16 mouse cellular contexts compared by ENCODE assay signal in genomic region chr15:31619521-31619920, GRCm38 (mm10). TPM values are rescaled to one million over a fixed set of nuclear protein-coding genes. Genes with fewer than 3 reads are reported as not detected.
DNase-seq lines count a peak whose midpoint lies in the region; ATAC-seq and TF ChIP-seq lines count a peak whose summit lies in the region.
"Had no signal": no experiment of that assay in that cellular context is flagged by ENCODE, and none has a peak within 500 bp of the region (broad histone marks: within the 10 kb centered on the region; RNA-seq: fewer than 3 reads in every experiment).

No protein-coding gene starts in this region.

- H3K27ac ChIP-seq in forebrain, postnatal 0 days (ENCODE audit: low read depth, low read length) = no peak overlapping the region
- no peak overlapping the region for H3K27ac ChIP-seq in forebrain, embryonic 13.5 days
- H3K27ac ChIP-seq in layer of hippocampus, adult 2 months = no peak overlapping the region
- H3K27ac ChIP-seq in neural tube, embryonic 14.5 days (ENCODE audit: low read depth, low read length) = no peak overlapping the region
- H3K27ac ChIP-seq in neural tube, embryonic 15.5 days (replicated peaks) = no peak overlapping the region
- H3K27ac ChIP-seq in cortical plate, adult 2 months (ENCODE audit: insufficient read depth, low read length) = no peak overlapping the region
- H3K27ac ChIP-seq in cerebellum, adult 2 months (ENCODE audit: insufficient read depth, low read length) = no peak overlapping the region
- H3K27ac ChIP-seq: forebrain, embryonic 10.5 days; gastrocnemius, adult 2 months; heart, embryonic 13.5 days; hindbrain, embryonic 15.5 days; liver, embryonic 14.5 days; macrophage had no signal

- H3K4me2 ChIP-seq in forebrain, postnatal 0 days (ENCODE audit: low read depth) = no peak overlapping the region
- no peak overlapping the region for H3K4me2 ChIP-seq in forebrain, embryonic 13.5 days
- no peak overlapping the region for H3K4me2 ChIP-seq in neural tube, embryonic 14.5 days (ENCODE audit: low read depth, low read length)
- no peak overlapping the region for H3K4me2 ChIP-seq in neural tube, embryonic 15.5 days
- H3K4me2 ChIP-seq: heart, embryonic 13.5 days; hindbrain, embryonic 15.5 days had no signal

- WGBS in forebrain, postnatal 0 days = 93% methylated on average over 8 of the region's 8 CpGs
- WGBS in forebrain, embryonic 13.5 days = 92% methylated on average over 8 of the region's 8 CpGs
- WGBS in neural tube, embryonic 14.5 days = 93% methylated on average over 8 of the region's 8 CpGs
- WGBS in neural tube, embryonic 15.5 days = 96% methylated on average over 8 of the region's 8 CpGs
- 93% methylated on average over 8 of the region's 8 CpGs for WGBS in cerebellum, adult 2 months

- no peak overlapping the region for H3K4me3 ChIP-seq in forebrain, postnatal 0 days (ENCODE audit: low read depth, low read length)
- no peak overlapping the region for H3K4me3 ChIP-seq in forebrain, embryonic 13.5 days
- no peak overlapping the region for H3K4me3 ChIP-seq in layer of hippocampus, adult 2 months
- no peak overlapping the region for H3K4me3 ChIP-seq in neural tube, embryonic 14.5 days (ENCODE audit: low read depth, low read length)
- H3K4me3 ChIP-seq in neural tube, embryonic 15.5 days (replicated peaks) = no peak overlapping the region
- no peak overlapping the region for H3K4me3 ChIP-seq in cortical plate, adult 2 months (ENCODE audit: insufficient read depth, low read length)
- no peak overlapping the region for H3K4me3 ChIP-seq in cerebellum, adult 2 months (replicated peaks; ENCODE audit: insufficient read depth, low read depth, low read length)
- H3K4me3 ChIP-seq: forebrain, embryonic 10.5 days; gastrocnemius, adult 2 months; heart, embryonic 13.5 days; hindbrain, embryonic 15.5 days had no signal

- TF ChIP-seq POLR2A in cortical plate, adult 2 months (IDR thresholded peaks at IDR 0.05; ENCODE audit: extremely low read depth, insufficient read depth, low read length) = no peak
- no peak for TF ChIP-seq POLR2A in cerebellum, adult 2 months (IDR thresholded peaks at IDR 0.05; ENCODE audit: borderline replicate concordance, insufficient read depth, low read length)

- ATAC-seq in forebrain, postnatal 0 days = no peak; the same call in 1 of the 2 replicates
- no peak for ATAC-seq in forebrain, embryonic 13.5 days
- ATAC-seq in neural tube, embryonic 14.5 days (ENCODE audit: low read depth) = peak; percentile 28; the same call in 1 of the 2 replicates
- ATAC-seq in neural tube, embryonic 15.5 days (ENCODE audit: low FRiP score) = no peak

- H3K27me3 ChIP-seq in forebrain, postnatal 0 days (ENCODE audit: insufficient read depth, low read length) = no peaks in the 10 kb centered on the region
- H3K27me3 ChIP-seq in forebrain, embryonic 13.5 days = no peaks in the 10 kb centered on the region
- no peaks in the 10 kb centered on the region for H3K27me3 ChIP-seq in neural tube, embryonic 14.5 days (ENCODE audit: control insufficient read depth, insufficient read depth, low read length)
- no peaks in the 10 kb centered on the region for H3K27me3 ChIP-seq in neural tube, embryonic 15.5 days (replicated peaks)
- no peaks in the 10 kb centered on the region for H3K27me3 ChIP-seq in cerebellum, adult 2 months (ENCODE audit: control insufficient read depth, insufficient read depth, low read length)
- H3K27me3 ChIP-seq: heart, embryonic 13.5 days; hindbrain, embryonic 15.5 days had no signal

- H3K9me3 ChIP-seq in forebrain, postnatal 0 days (ENCODE audit: low read length) = no peaks in the 10 kb centered on the region
- H3K9me3 ChIP-seq in forebrain, embryonic 13.5 days (replicated peaks) = no peaks in the 10 kb centered on the region
- no peaks in the 10 kb centered on the region for H3K9me3 ChIP-seq in neural tube, embryonic 14.5 days (ENCODE audit: control insufficient read depth, low read length)
- H3K9me3 ChIP-seq in neural tube, embryonic 15.5 days (replicated peaks) = no peaks in the 10 kb centered on the region
- H3K9me3 ChIP-seq: forebrain, embryonic 10.5 days; heart, embryonic 13.5 days; hindbrain, embryonic 15.5 days had no signal

- no peaks in the 10 kb centered on the region for H3K4me1 ChIP-seq in forebrain, postnatal 0 days (ENCODE audit: insufficient read depth)
- no peaks in the 10 kb centered on the region for H3K4me1 ChIP-seq in forebrain, embryonic 13.5 days
- H3K4me1 ChIP-seq in neural tube, embryonic 14.5 days (ENCODE audit: control insufficient read depth, insufficient read depth, low read length) = no peaks in the 10 kb centered on the region
- H3K4me1 ChIP-seq in neural tube, embryonic 15.5 days = no peaks in the 10 kb centered on the region
- H3K4me1 ChIP-seq in cortical plate, adult 2 months (ENCODE audit: control insufficient read depth, insufficient read depth, low read length) = no peaks in the 10 kb centered on the region
- H3K4me1 ChIP-seq in cerebellum, adult 2 months (ENCODE audit: control insufficient read depth, insufficient read depth, low read length) = no peaks in the 10 kb centered on the region
- H3K4me1 ChIP-seq: forebrain, embryonic 10.5 days; heart, embryonic 13.5 days; hindbrain, embryonic 15.5 days had no signal

- no peak overlapping the region for H3K9ac ChIP-seq in forebrain, postnatal 0 days
- no peak overlapping the region for H3K9ac ChIP-seq in forebrain, embryonic 13.5 days
- H3K9ac ChIP-seq in neural tube, embryonic 14.5 days (replicated peaks; ENCODE audit: low read depth, low read length) = no peak overlapping the region
- H3K9ac ChIP-seq in neural tube, embryonic 15.5 days (replicated peaks) = no peak overlapping the region
- H3K9ac ChIP-seq: heart, embryonic 13.5 days; hindbrain, embryonic 15.5 days; liver, embryonic 14.5 days had no signal

- peak; percentile 54 for DNase-seq in forebrain, postnatal 0 days
- DNase-seq in layer of hippocampus, adult 2 months (ENCODE audit: low spot score in 2 of 2) = peak in 1 of 2 experiments; percentile 51
- no peak for DNase-seq in layer of hippocampus, adult 9-10 months (ENCODE audit: low spot score)
- DNase-seq in cerebellum, adult 2 months = no peak
- DNase-seq: cerebellum, adult 9-11 months; gastrocnemius, adult 2 months; thymus, adult 2 months had no signal

- TF ChIP-seq CTCF in forebrain, postnatal 0 days (IDR thresholded peaks at IDR 0.05; ENCODE audit: low read depth) = peak; percentile 65
- peak; percentile 71 for TF ChIP-seq CTCF in layer of hippocampus, adult 2 months (conservative IDR thresholded peaks at IDR 0.05)
- TF ChIP-seq CTCF in cortical plate, adult 2 months (IDR thresholded peaks at IDR 0.05; ENCODE audit: extremely low read depth, insufficient read depth, low read length) = peak; percentile 21; the same call in 1 of the 2 replicates
- no peak for TF ChIP-seq CTCF in cerebellum, adult 2 months (IDR thresholded peaks at IDR 0.05; ENCODE audit: borderline replicate concordance, insufficient read depth, low read depth, low read length)

- peaks cover 20% of the 10 kb centered on the region for H3K36me3 ChIP-seq in forebrain, postnatal 0 days (ENCODE audit: insufficient read depth)
- peaks cover 54% of the 10 kb centered on the region for H3K36me3 ChIP-seq in forebrain, embryonic 13.5 days (ENCODE audit: poor library complexity, severe bottlenecking)
- no peaks in the 10 kb centered on the region for H3K36me3 ChIP-seq in neural tube, embryonic 14.5 days (ENCODE audit: control insufficient read depth, insufficient read depth, low read length)
- H3K36me3 ChIP-seq in neural tube, embryonic 15.5 days = peaks cover 5% of the 10 kb centered on the region; the same call in 1 of the 2 replicates

RNA-seq across cellular contexts. Expression of gene Fam173b, which starts 17.9 kb away (rescaled TPM):
- total RNA-seq in forebrain, postnatal 0 days (2014; rRNA removed) = 10.7 and 16.5 TPM in 2 replicates
- 6.6 and 7.0 TPM in 2 replicates for polyA plus RNA-seq in forebrain, postnatal 0 days (2015; fragmentation: Nextera tagmentation; extraction: Ambion mirVana)
- polyA plus RNA-seq in forebrain, embryonic 13.5 days (2015; fragmentation: Nextera tagmentation; extraction: Ambion mirVana) = 12.0 and 13.8 TPM in 2 replicates
- total RNA-seq in layer of hippocampus, adult 2 months (2021) = 10 to 100 TPM; 11.2 to 11.3 TPM
- 10.2 and 12.2 TPM in 2 replicates for polyA plus RNA-seq in neural tube, embryonic 14.5 days (2014; fragmentation: Nextera tagmentation; extraction: Ambion mirVana)
- 11.1 and 11.6 TPM in 2 replicates for polyA plus RNA-seq in neural tube, embryonic 15.5 days (2015; fragmentation: Nextera tagmentation; extraction: Ambion mirVana)
- polyA plus RNA-seq in cortical plate, adult 2 months (2012; rRNA removed) = 11.9 and 13.2 TPM in 2 replicates
- 15.2 and 15.9 TPM in 2 replicates for polyA plus RNA-seq in cerebellum, adult 2 months (2012; rRNA removed)

RNA-seq across cellular contexts. Expression of gene Cct5, which starts 17.9 kb away (rescaled TPM):
- 409 and 464 TPM in 2 replicates for total RNA-seq in forebrain, postnatal 0 days (2014; rRNA removed)
- 473 and 554 TPM in 2 replicates for polyA plus RNA-seq in forebrain, postnatal 0 days (2015; fragmentation: Nextera tagmentation; extraction: Ambion mirVana)
- 600 and 616 TPM in 2 replicates for polyA plus RNA-seq in forebrain, embryonic 13.5 days (2015; fragmentation: Nextera tagmentation; extraction: Ambion mirVana)
- 100 to 1,000 TPM; 236 to 247 TPM for total RNA-seq in layer of hippocampus, adult 2 months (2021)
- 498 and 536 TPM in 2 replicates for polyA plus RNA-seq in neural tube, embryonic 14.5 days (2014; fragmentation: Nextera tagmentation; extraction: Ambion mirVana)
- polyA plus RNA-seq in neural tube, embryonic 15.5 days (2015; fragmentation: Nextera tagmentation; extraction: Ambion mirVana) = 473 and 502 TPM in 2 replicates
- polyA plus RNA-seq in cortical plate, adult 2 months (2012; rRNA removed) = 172 and 180 TPM in 2 replicates
- 220 and 228 TPM in 2 replicates for polyA plus RNA-seq in cerebellum, adult 2 months (2012; rRNA removed)

RNA-seq across cellular contexts. Expression of gene Cmbl, which starts 54.3 kb away (rescaled TPM):
- total RNA-seq in forebrain, postnatal 0 days (2014; rRNA removed) = 26.3 and 27.2 TPM in 2 replicates
- 19.9 and 20.9 TPM in 2 replicates for polyA plus RNA-seq in forebrain, postnatal 0 days (2015; fragmentation: Nextera tagmentation; extraction: Ambion mirVana)
- 2.1 TPM in 2 replicates for polyA plus RNA-seq in forebrain, embryonic 13.5 days (2015; fragmentation: Nextera tagmentation; extraction: Ambion mirVana)
- total RNA-seq in layer of hippocampus, adult 2 months (2021) = 10 to 100 TPM; 12.7 to 12.8 TPM
- polyA plus RNA-seq in neural tube, embryonic 14.5 days (2014; fragmentation: Nextera tagmentation; extraction: Ambion mirVana) = 1.7 and 5.6 TPM in 2 replicates
- 6.9 and 7.7 TPM in 2 replicates for polyA plus RNA-seq in neural tube, embryonic 15.5 days (2015; fragmentation: Nextera tagmentation; extraction: Ambion mirVana)
- polyA plus RNA-seq in cortical plate, adult 2 months (2012; rRNA removed) = 22.0 and 23.8 TPM in 2 replicates
- 17.1 and 19.4 TPM in 2 replicates for polyA plus RNA-seq in cerebellum, adult 2 months (2012; rRNA removed)
